Mouse (Mus musculus): Measurements from ENCODE around the gene Dnah1.

GRCm38 (mm10) chr14:31215157-31216002 is 108.3 kb downstream of the Dnah1 start:
- TF ChIP-seq CHD2 (IDR thresholded peaks at IDR 0.05; ENCODE audit: low read length) (no peak), USF1 (IDR thresholded peaks at IDR 0.05; ENCODE audit: low read depth, low read length) (no peak), SIN3A (IDR thresholded peaks at IDR 0.05; ENCODE audit: low read length) (no peak), CTCF (IDR thresholded peaks at IDR 0.05 in 2 of 3, conservative IDR thresholded peaks at IDR 0.05 in 1 of 3; ENCODE audit: control insufficient read depth in 1 of 3, insufficient read depth in 1 of 3, low read depth in 2 of 3, low read length in 3 of 3, poor library complexity in 1 of 3, severe bottlenecking in 1 of 3) (peak; percentile 76 to 85 (median 80)), MAX (IDR thresholded peaks at IDR 0.05; ENCODE audit: low read length) (no peak), EP300 (IDR thresholded peaks at IDR 0.05; ENCODE audit: low read depth in 1 of 2, low read length in 2 of 2) (no peak), ZC3H11A (IDR thresholded peaks at IDR 0.05; ENCODE audit: low read depth, low read length) (peak; percentile 50), POLR2A (IDR thresholded peaks at IDR 0.05; ENCODE audit: control insufficient read depth in 1 of 2, insufficient read depth in 1 of 2, low read depth in 1 of 2, low read length in 2 of 2, poor library complexity in 1 of 2) (no peak), E2F4 (IDR thresholded peaks at IDR 0.05; ENCODE audit: borderline replicate concordance, low read depth, low read length) (no peak), MAZ (IDR thresholded peaks at IDR 0.05; ENCODE audit: low read depth, low read length) (no peak), JUND (IDR thresholded peaks at IDR 0.05; ENCODE audit: low read depth, low read length) (no peak), UBTF (IDR thresholded peaks at IDR 0.05; ENCODE audit: borderline replicate concordance, insufficient read depth, low read depth, low read length) (no peak)
